Mouse (Mus musculus) cortical plate, adult 2 months (tissue): ENCODE measurements at regions not wholly inside any gene's neighbourhood (a gene's known extent, or its start where the extent isn't known, plus 50 kb on each side); places are given as distances from the start of the nearest gene placed in this dataset.

Experiments
- CTCF ChIP-seq: fragments of 200-500 bp; IDR thresholded peaks from 2 replicates; pipeline ENCODE4 v1.5.1; 2011; ENCODE audit warnings: mild to moderate bottlenecking, control low read depth, low read length; ENCODE audit not compliant: insufficient read depth; ENCODE audit errors: extremely low read depth
- POLR2A ChIP-seq: fragments of 200-500 bp; IDR thresholded peaks from 2 replicates; pipeline ENCODE4 v1.6.1; 2011; ENCODE audit warnings: mild to moderate bottlenecking, low read length, control low read depth; ENCODE audit not compliant: insufficient read depth; ENCODE audit errors: extremely low read depth

DNA sequence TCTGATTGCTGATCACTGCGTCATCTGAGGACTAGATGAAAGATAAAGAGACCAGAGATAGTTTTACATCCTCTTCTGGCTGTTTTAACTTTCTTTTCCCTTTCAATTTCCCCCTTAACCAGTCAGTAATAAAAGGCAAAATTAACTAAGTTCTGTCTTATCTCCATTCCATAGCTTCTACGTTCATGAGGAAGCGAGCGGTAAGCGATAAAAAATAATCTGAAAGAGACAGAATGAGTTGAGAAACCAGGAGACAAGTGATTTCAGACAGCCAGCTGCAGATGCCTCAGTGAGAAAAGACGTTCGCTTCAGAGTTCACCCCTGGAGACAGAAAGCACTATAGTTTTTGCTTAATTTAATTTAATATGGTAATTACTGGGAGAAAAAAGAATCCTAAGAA, 121.5 kb downstream of the Sptssa start:
- TF ChIP-seq CTCF: no peak
- no peak for TF ChIP-seq POLR2A
